Mouse (Mus musculus): ENCODE results near the gene Slc22a30.
"Not testable (repeated sequence)": the region's sequence is repeated elsewhere in the genome, so short reads cannot be mapped to it uniquely, and the experiment has no call there.

Gene Slc22a30

GRCm38 (mm10) chr19:8405011-8405410 lies at the start of gene Slc22a30:
TSS of gene Slc22a30 (minus strand) at chr19:8405111.
- DNase-seq (ENCODE audit: low spot score in 2 of 2), result not testable (repeated sequence)

- DNase-seq (ENCODE audit: low spot score in 2 of 2), result no peak
Observed at GRCm38 (mm10) chr19:8448321-8448720, 43.4 kb upstream of the Slc22a30 start.

GRCm38 (mm10) chr19:8447516-8447915 lies 42.6 kb upstream of the Slc22a30 start:
- no peak for DNase-seq (ENCODE audit: low spot score in 2 of 2)

GRCm38 (mm10) chr19:8431051-8431662 lies 26.2 kb upstream of the Slc22a30 start:
- DNase-seq (ENCODE audit: low spot score in 2 of 2), result no peak

- not testable (repeated sequence) for DNase-seq (ENCODE audit: low spot score in 2 of 2)
Observed at GRCm38 (mm10) chr19:8407290-8408021, 2.5 kb upstream of the Slc22a30 start.
